Mouse (Mus musculus) retina, postnatal 1 day (tissue): ENCODE results near the gene Cmah.
A peak's percentile ranks its signal among the peaks of the same experiment; 100 is the strongest.

ENCODE experiments used
- DNase-seq: peaks from one replicate; pipeline ENCODE4 v3.0.0-alpha.2; 2012

Cmah gene

GRCm38 (mm10) chr13:24520796-24521195 is 193.6 kb downstream of the Cmah start:
- no peak for DNase-seq

GRCm38 (mm10) chr13:24521446-24522342 is 194.5 kb downstream of the Cmah start:
- peak; percentile 74 for DNase-seq

- no peak for DNase-seq
Observed at GRCm38 (mm10) chr13:24522343-24522837, 195.2 kb downstream of the Cmah start.

GRCm38 (mm10) chr13:24523587-24524221 is 196.5 kb downstream of the Cmah start:
- DNase-seq = no peak

GRCm38 (mm10) chr13:24524468-24524867 is 197.3 kb downstream of the Cmah start:
- no peak for DNase-seq

- peak; percentile 55 for DNase-seq
Observed at GRCm38 (mm10) chr13:24525551-24525950, 198.3 kb downstream of the Cmah start.

- DNase-seq = no peak
Observed at GRCm38 (mm10) chr13:24526916-24527315, 199.7 kb downstream of the Cmah start.
